Mouse (Mus musculus): ENCODE measurements around the gene Gfy. TPM values are rescaled to one million over a fixed set of nuclear protein-coding genes. Genes with fewer than 3 reads are reported as not detected.
A peak's percentile ranks its signal among the peaks of the same experiment; 100 is the strongest.

The Gfy gene
- polyA plus RNA-seq, 1 experiment from 2014 or later, result not detected

GRCm38 (mm10) chr7:45135370-45135769, 44.0 kb downstream of the Gfy start:
- Histone ChIP-seq H3K36me3 (ENCODE audit: control insufficient read depth, insufficient read depth, low read length) (no peaks in the 10 kb centered on the region), H3K4me2 (replicated peaks; ENCODE audit: low read depth) (peak overlapping the region; percentile 78), H3K9me3 (ENCODE audit: control insufficient read depth, low read length) (no peaks in the 10 kb centered on the region), H3K4me3 (ENCODE audit: low read depth, low read length) (no peak overlapping the region), H3K4me1 (replicated peaks; ENCODE audit: control insufficient read depth, insufficient read depth) (no peaks in the 10 kb centered on the region), H3K9ac (ENCODE audit: low read length) (no peak overlapping the region), H3K27ac (replicated peaks) (no peak overlapping the region), H3K27me3 (ENCODE audit: control insufficient read depth, insufficient read depth, low read length) (no peaks in the 10 kb centered on the region)
- no peak for TF ChIP-seq EP300 (optimal IDR thresholded peaks at IDR 0.05)
- TF ChIP-seq CTCF (IDR thresholded peaks at IDR 0.05; ENCODE audit: low read depth), result no peak
- WGBS, result 75% methylated on average over 3 of the region's 3 CpGs
- no peak for DNase-seq (ENCODE audit: low spot score)
- ATAC-seq (ENCODE audit: low FRiP score, low TSS enrichment), result no peak

- WGBS, result 16% methylated on average over 12 of the region's 12 CpGs
- no peaks in the 10 kb centered on the region for H3K36me3 ChIP-seq (ENCODE audit: control insufficient read depth, insufficient read depth, low read length)
- no peaks in the 10 kb centered on the region for H3K27me3 ChIP-seq (ENCODE audit: control insufficient read depth, insufficient read depth, low read length)
- peak; percentile 72 for DNase-seq (ENCODE audit: low spot score)
- no peak overlapping the region for H3K4me3 ChIP-seq (ENCODE audit: low read depth, low read length)
- no peak overlapping the region for H3K27ac ChIP-seq (replicated peaks)
- H3K9me3 ChIP-seq (ENCODE audit: control insufficient read depth, low read length), result no peaks in the 10 kb centered on the region
- no peaks in the 10 kb centered on the region for H3K4me1 ChIP-seq (replicated peaks; ENCODE audit: control insufficient read depth, insufficient read depth)
- TF ChIP-seq CTCF (IDR thresholded peaks at IDR 0.05; ENCODE audit: low read depth), result no peak
- TF ChIP-seq EP300 (optimal IDR thresholded peaks at IDR 0.05), result no peak
- ATAC-seq (ENCODE audit: low FRiP score, low TSS enrichment), result peak; percentile 17; the same call in 1 of the 2 replicates
- H3K4me2 ChIP-seq (replicated peaks; ENCODE audit: low read depth), result no peak overlapping the region
- no peak overlapping the region for H3K9ac ChIP-seq (ENCODE audit: low read length)
These were observed 44.8 kb downstream of the Gfy start for GRCm38 (mm10) chr7:45134544-45135026.

- Histone ChIP-seq H3K36me3 (ENCODE audit: control insufficient read depth, insufficient read depth, low read length) (no peaks in the 10 kb centered on the region), H3K4me2 (replicated peaks; ENCODE audit: low read depth) (no peak overlapping the region), H3K9me3 (ENCODE audit: control insufficient read depth, low read length) (no peaks in the 10 kb centered on the region), H3K27me3 (ENCODE audit: control insufficient read depth, insufficient read depth, low read length) (no peaks in the 10 kb centered on the region), H3K27ac (replicated peaks) (no peak overlapping the region), H3K4me3 (ENCODE audit: low read depth, low read length) (no peak overlapping the region), H3K9ac (ENCODE audit: low read length) (no peak overlapping the region), H3K4me1 (replicated peaks; ENCODE audit: control insufficient read depth, insufficient read depth) (no peaks in the 10 kb centered on the region)
- 80% methylated on average over 8 of the region's 8 CpGs for WGBS
- no peak for ATAC-seq (ENCODE audit: low FRiP score, low TSS enrichment)
- no peak for DNase-seq (ENCODE audit: low spot score)
- TF ChIP-seq CTCF (IDR thresholded peaks at IDR 0.05; ENCODE audit: low read depth), result peak; percentile 45
- TF ChIP-seq EP300 (optimal IDR thresholded peaks at IDR 0.05), result no peak
These were observed 45.8 kb downstream of the Gfy start for GRCm38 (mm10) chr7:45133446-45134159.

GRCm38 (mm10) chr7:45131850-45132249, 47.5 kb downstream of the Gfy start:
- no peaks in the 10 kb centered on the region for H3K9me3 ChIP-seq (ENCODE audit: control insufficient read depth, low read length)
- no peak overlapping the region for H3K4me2 ChIP-seq (replicated peaks; ENCODE audit: low read depth)
- H3K27me3 ChIP-seq (ENCODE audit: control insufficient read depth, insufficient read depth, low read length), result no peaks in the 10 kb centered on the region
- H3K27ac ChIP-seq (replicated peaks), result no peak overlapping the region
- no peak overlapping the region for H3K9ac ChIP-seq (ENCODE audit: low read length)
- ATAC-seq (ENCODE audit: low FRiP score, low TSS enrichment) (no peak), DNase-seq (ENCODE audit: low spot score) (no peak)
- H3K36me3 ChIP-seq (ENCODE audit: control insufficient read depth, insufficient read depth, low read length), result peaks cover 3% of the 10 kb centered on the region
- WGBS, result 84% methylated on average over 10 of the region's 11 CpGs
- no peak overlapping the region for H3K4me3 ChIP-seq (ENCODE audit: low read depth, low read length)
- TF ChIP-seq EP300 (optimal IDR thresholded peaks at IDR 0.05) (no peak), CTCF (IDR thresholded peaks at IDR 0.05; ENCODE audit: low read depth) (no peak)
- H3K4me1 ChIP-seq (replicated peaks; ENCODE audit: control insufficient read depth, insufficient read depth), result 0 out of 2 replicates have a peak, but pooled peaks cover 2% of the 10 kb centered on the region

GRCm38 (mm10) chr7:45129776-45130512, 49.4 kb downstream of the Gfy start:
- peaks cover 11% of the 10 kb centered on the region for H3K36me3 ChIP-seq (ENCODE audit: control insufficient read depth, insufficient read depth, low read length)
- H3K9me3 ChIP-seq (ENCODE audit: control insufficient read depth, low read length), result no peaks in the 10 kb centered on the region
- H3K27me3 ChIP-seq (ENCODE audit: control insufficient read depth, insufficient read depth, low read length), result no peaks in the 10 kb centered on the region
- ATAC-seq (ENCODE audit: low FRiP score, low TSS enrichment) (no peak), DNase-seq (ENCODE audit: low spot score) (no peak)
- TF ChIP-seq CTCF (IDR thresholded peaks at IDR 0.05; ENCODE audit: low read depth), result no peak
- TF ChIP-seq EP300 (optimal IDR thresholded peaks at IDR 0.05), result no peak
- 0 out of 2 replicates have a peak overlapping the region, but pooled peaks have one; percentile 65 for H3K9ac ChIP-seq (ENCODE audit: low read length)
- peak overlapping the region; percentile 75 for H3K4me2 ChIP-seq (replicated peaks; ENCODE audit: low read depth)
- peak overlapping the region; percentile 48; the same call in 1 of the 2 replicates for H3K4me3 ChIP-seq (ENCODE audit: low read depth, low read length)
- H3K27ac ChIP-seq (replicated peaks), result no peak overlapping the region
- WGBS, result 62% methylated on average over 15 of the region's 15 CpGs
- H3K4me1 ChIP-seq (replicated peaks; ENCODE audit: control insufficient read depth, insufficient read depth), result 0 out of 2 replicates have a peak, but pooled peaks cover 2% of the 10 kb centered on the region
